Mouse (Mus musculus) limb, embryonic 15.5 days (tissue): ENCODE data around the gene Borcs6. TPM values are rescaled to one million over a fixed set of nuclear protein-coding genes. Genes with fewer than 3 reads are reported as not detected.
A peak's percentile ranks its signal among the peaks of the same experiment; 100 is the strongest.

Experiments used
- ATAC-seq: fragments of 200-750 bp; cut with Nextera tagmentation; 2 replicates; pipeline ENCODE4 v1.8.0; 2017; ENCODE audit warnings: low read depth, moderate TSS enrichment; ENCODE audit not compliant: insufficient number of reproducible peaks, low FRiP score, low TSS enrichment
- H3K27ac ChIP-seq: fragments of 300-500 bp; sonication (generic); 2 replicates; pipeline ENCODE4 v1.5.1; 2015; ENCODE audit warnings: moderate library complexity, mild to moderate bottlenecking, inconsistent platforms
- H3K27me3 ChIP-seq: fragments of 300-500 bp; sonication (generic); 2 replicates; pipeline ENCODE4 v1.6.1; 2015; ENCODE audit warnings: inconsistent platforms
- H3K36me3 ChIP-seq: fragments of 300-500 bp; sonication (generic); 2 replicates; pipeline ENCODE4 v1.6.1; 2015; ENCODE audit warnings: inconsistent platforms
- H3K4me1 ChIP-seq: fragments of 300-500 bp; sonication (generic); 2 replicates; pipeline ENCODE4 v1.6.1; 2015; ENCODE audit warnings: inconsistent platforms
- H3K4me2 ChIP-seq: fragments of 300-500 bp; sonication (generic); 2 replicates; pipeline ENCODE4 v1.6.1; 2015; ENCODE audit warnings: mild to moderate bottlenecking, inconsistent platforms
- H3K4me3 ChIP-seq: fragments of 300-500 bp; sonication (generic); 2 replicates; pipeline ENCODE4 v1.5.1; 2015; ENCODE audit warnings: mild to moderate bottlenecking, inconsistent platforms
- H3K9ac ChIP-seq: fragments of 300-500 bp; sonication (generic); 2 replicates; pipeline ENCODE4 v1.6.1; 2015; ENCODE audit warnings: inconsistent platforms
- H3K9me3 ChIP-seq: fragments of 300-500 bp; sonication (generic); 2 replicates; pipeline ENCODE4 v1.6.1; 2016; ENCODE audit warnings: inconsistent platforms
- WGBS: fragments of 180-500 bp; shearing (Covaris S2); methylation state at CpG from one replicate; pipeline ENCODE4 v1.1.7; 2015; 5-methylcytosine and 5-hydroxymethylcytosine counted together
- polyA plus RNA-seq: library from polyadenylated mRNA; unstranded; fragments of >200 nt; fragmentation: Nextera tagmentation; extraction: Ambion mirVana; gene quantifications from 2 replicates; pipeline ENCODE4 v1.2.1, GENCODE M21; 2015

The Borcs6 gene
- polyA plus RNA-seq, 1 experiment from 2014 or later, result 13.7 TPM

DNA sequence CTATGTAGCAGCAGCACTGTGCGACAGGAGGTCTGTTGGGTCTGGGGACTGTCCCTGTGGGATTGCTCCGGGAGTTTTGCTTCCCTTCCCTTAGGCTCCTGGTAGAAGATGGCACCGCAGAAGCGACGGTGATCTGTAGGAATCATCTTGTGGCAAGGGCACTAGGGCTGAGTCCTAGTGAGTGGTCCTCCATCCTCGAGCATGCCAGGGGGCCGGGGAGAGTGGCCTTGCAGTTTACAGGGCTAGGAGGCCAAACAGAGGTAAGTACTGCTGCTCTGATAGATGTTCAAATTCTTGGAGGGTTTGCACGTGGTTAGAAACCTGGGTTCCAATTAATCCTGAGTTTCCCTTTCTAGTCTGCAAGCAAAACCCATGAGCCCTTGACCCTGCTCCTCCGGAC is 24.1 kb upstream of the Borcs6 start:
- Histone ChIP-seq H3K27me3 (no peaks in the 10 kb centered on the region), H3K4me1 (peaks cover 32% of the 10 kb centered on the region), H3K9ac (no peak overlapping the region), H3K9me3 (no peaks in the 10 kb centered on the region), H3K4me3 (peak overlapping the region; percentile 22; the same call in 1 of the 2 replicates), H3K27ac (peak overlapping the region; percentile 60; the same call in 1 of the 2 replicates), H3K36me3 (peaks cover 54% of the 10 kb centered on the region), H3K4me2 (0 out of 2 replicates have a peak overlapping the region, but pooled peaks have one; percentile 52)
- 84% methylated on average over 9 of the region's 9 CpGs for WGBS
- no peak for ATAC-seq

DNA sequence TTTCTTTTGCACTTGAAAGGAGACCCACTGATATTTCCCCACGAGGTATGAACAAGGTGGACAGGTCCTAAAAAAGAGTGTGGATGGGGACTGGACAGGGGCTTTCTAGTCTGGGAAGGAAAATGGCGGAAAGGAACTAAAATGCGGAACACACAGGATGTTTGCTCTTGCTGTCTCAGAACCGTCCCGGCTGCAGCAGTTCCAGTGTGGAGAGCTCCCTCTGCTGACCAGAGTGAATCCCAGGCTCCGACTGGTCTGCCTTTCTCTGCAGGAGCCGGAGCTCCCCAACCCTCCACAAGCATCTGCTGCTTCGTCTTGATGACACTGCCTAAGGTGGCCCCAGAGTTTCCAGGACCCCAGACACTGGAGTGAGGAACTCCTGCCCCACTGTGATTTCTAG is 23.7 kb upstream of the Borcs6 start:
- 5% methylated on average over 8 of the region's 8 CpGs for WGBS
- Histone ChIP-seq H3K4me2 (peak overlapping the region; percentile 52), H3K4me1 (peaks cover 32% of the 10 kb centered on the region), H3K36me3 (peaks cover 49% of the 10 kb centered on the region), H3K9ac (no peak overlapping the region), H3K27me3 (no peaks in the 10 kb centered on the region), H3K9me3 (no peaks in the 10 kb centered on the region), H3K4me3 (peak overlapping the region; percentile 22; the same call in 1 of the 2 replicates), H3K27ac (peak overlapping the region; percentile 60; the same call in 1 of the 2 replicates)
- ATAC-seq, result no peak

DNA sequence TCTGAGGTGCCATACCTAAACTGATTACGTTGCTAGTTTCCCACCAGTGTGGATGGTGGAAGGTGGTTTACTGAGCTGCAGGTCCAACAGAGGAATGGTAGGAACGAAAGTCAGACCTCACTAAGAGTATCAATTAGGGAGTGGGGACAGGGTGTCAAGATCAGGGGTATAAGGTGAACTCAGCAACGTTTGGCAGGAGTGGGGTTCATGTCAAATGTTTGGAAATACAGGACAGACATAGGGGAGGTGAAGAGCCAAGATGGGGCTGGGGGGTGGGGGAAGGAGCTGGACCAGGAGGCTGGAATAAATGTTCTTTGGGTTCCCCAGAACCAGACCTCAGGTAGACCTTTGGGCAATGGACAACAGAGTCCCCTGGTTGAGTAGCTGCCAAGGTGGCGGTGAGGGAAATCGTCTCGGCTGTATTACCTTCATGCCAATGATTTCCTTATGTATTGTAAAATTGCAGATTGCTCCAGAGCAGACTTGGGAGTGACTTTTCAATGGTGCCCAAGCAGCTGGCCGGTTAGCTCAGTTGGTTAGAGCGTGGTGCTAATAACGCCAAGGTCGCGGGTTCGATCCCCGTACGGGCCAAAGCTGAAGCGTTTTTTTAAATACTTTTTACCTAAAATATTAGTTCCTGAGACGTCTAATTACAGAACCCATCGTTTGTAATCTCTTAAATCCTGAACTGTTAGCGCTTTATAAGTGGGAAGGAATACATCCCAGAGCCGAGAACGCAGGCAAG is 22.9 kb upstream of the Borcs6 start:
- H3K9ac ChIP-seq, result peak overlapping the region; percentile 52
- no peaks in the 10 kb centered on the region for H3K9me3 ChIP-seq
- peak overlapping the region; percentile 52 for H3K4me2 ChIP-seq
- no peak for ATAC-seq
- peaks cover 32% of the 10 kb centered on the region for H3K4me1 ChIP-seq
- WGBS, result 8% methylated on average over 20 of the region's 20 CpGs
- H3K4me3 ChIP-seq, result peak overlapping the region; percentile 70
- H3K27me3 ChIP-seq, result no peaks in the 10 kb centered on the region
- H3K36me3 ChIP-seq, result peaks cover 41% of the 10 kb centered on the region
- peak overlapping the region; percentile 90 for H3K27ac ChIP-seq

DNA sequence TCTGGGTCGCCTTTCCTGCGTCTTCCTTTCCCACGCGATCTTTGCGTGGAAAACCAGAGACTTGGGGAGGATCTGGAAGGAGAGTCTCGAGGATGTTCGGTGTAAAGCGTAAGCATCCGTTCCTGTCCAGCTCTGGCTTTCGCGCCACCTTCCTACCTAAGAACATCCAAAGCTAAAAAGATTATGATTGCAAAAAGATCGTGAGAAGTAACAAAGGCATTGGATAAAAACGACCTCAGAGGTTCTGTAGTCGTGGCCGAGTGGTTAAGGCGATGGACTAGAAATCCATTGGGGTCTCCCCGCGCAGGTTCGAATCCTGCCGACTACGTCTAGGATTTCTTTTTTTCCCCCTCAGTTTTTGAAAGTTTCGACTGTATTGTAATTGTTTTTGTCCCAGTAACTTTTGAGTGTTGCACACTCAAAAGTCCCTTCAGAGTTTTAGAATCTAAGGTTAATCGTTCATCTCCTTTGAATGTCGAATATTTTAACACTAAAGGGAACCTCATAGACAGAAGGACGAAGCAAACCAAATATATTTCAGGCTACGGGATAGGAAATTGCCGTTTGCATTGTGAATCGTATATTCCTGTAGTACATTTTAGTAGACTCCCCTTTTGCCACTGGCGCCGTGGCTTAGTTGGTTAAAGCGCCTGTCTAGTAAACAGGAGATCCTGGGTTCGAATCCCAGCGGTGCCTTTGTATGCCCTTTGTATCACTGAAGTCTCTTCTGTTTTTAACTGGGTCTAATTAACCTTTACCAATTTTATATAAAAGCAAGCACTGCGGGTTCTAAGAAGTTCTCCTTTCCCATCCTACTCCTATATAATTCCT is 22.1 kb upstream of the Borcs6 start:
- peak; percentile 30; the same call in 1 of the 2 replicates for ATAC-seq
- Histone ChIP-seq H3K27ac (peak overlapping the region; percentile 90), H3K4me2 (peak overlapping the region; percentile 52), H3K9me3 (no peaks in the 10 kb centered on the region), H3K4me3 (peak overlapping the region; percentile 70), H3K27me3 (no peaks in the 10 kb centered on the region), H3K4me1 (peaks cover 32% of the 10 kb centered on the region), H3K36me3 (peaks cover 35% of the 10 kb centered on the region), H3K9ac (peak overlapping the region; percentile 52)
- under 1% methylated on average over 34 of the region's 34 CpGs for WGBS

DNA sequence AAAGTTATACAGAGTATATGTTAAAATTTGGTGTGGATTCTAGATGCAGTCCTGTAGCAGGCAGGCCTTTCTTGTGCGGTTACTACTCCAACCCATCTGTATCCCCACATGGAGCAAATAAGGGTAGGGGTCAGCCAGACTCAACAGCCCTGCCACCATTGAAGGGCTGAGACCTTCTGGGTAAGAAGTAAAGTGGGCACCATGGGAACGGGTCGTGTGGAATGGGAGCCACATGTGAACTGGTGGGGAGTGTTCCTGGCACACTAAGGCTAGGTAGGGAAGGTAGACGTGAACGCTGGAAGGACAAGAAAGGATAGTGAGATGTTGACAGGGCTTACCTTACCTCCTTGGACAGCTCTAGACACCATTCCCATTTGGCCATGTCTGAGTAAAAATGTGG is 21.3 kb upstream of the Borcs6 start:
- Histone ChIP-seq H3K9me3 (no peaks in the 10 kb centered on the region), H3K9ac (no peak overlapping the region), H3K4me3 (peak overlapping the region; percentile 70; the same call in 1 of the 2 replicates), H3K27me3 (no peaks in the 10 kb centered on the region), H3K36me3 (peaks cover 28% of the 10 kb centered on the region), H3K27ac (0 out of 2 replicates have a peak overlapping the region, but pooled peaks have one; percentile 90), H3K4me2 (peak overlapping the region; percentile 7; the same call in 1 of the 2 replicates), H3K4me1 (peaks cover 32% of the 10 kb centered on the region)
- ATAC-seq, result no peak
- WGBS, result 75% methylated on average over 5 of the region's 5 CpGs

DNA sequence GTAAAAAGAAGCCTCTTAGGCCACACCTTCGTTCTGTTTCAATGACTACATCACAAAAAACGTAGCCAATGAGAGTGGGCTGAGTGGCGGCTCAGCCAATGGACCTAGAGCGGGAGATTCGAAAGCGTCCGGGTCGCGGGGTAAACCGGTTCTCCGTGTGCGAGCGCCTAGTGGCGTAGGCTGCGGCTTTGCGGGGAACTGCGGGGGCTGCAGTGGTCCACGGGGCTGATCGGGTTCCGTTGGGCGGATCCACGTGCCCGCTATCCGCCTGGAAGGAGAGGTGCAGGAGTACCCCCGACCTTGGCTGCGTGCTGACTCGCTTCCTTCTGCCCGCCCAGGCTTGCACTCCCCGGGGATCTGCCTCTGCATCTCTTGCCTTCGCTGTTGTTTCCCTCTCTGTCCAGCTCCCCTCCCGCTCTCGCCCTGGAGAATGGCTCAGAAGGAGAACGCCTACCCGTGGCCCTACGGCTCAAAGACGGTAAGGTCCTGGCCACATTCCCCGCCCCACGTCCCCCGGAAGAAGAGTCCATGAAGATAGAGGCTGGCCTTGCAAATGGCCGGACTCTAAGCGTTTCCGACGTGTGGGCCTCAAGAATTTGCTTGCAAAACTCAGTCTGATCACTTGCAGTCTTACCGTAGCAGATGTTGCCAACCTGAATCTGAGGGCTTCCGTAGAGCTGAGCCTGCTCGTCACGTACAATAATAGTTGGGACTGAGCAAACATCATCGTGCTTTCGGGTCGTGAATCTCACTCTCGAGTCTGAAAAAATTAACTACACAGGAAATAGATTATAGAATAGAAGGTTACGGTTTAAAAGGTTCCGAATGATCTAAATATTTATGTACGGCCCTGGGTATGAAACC is 13.8 kb upstream of the Borcs6 start, which contains the start of gene Aurkb:
TSS of gene Aurkb (plus strand) at position 117 of the 864 bp plus-strand sequence.
- WGBS, result under 1% methylated on average over 54 of the region's 54 CpGs
- peak within 1 kb of the TSS; percentile 93 for H3K4me2 ChIP-seq
- no peaks in the 10 kb centered on the region for H3K27me3 ChIP-seq
- peak within 1 kb of the TSS; percentile 49 for H3K9ac ChIP-seq
- H3K27ac ChIP-seq, result peak within 1 kb of the TSS; percentile 80
- peak; percentile 66 for ATAC-seq
- peaks cover 26% of the 10 kb centered on the region for H3K4me1 ChIP-seq
- H3K9me3 ChIP-seq, result no peaks in the 10 kb centered on the region
- H3K36me3 ChIP-seq, result peaks cover 24% of the 10 kb centered on the region
- peak within 1 kb of the TSS; percentile 79 for H3K4me3 ChIP-seq

DNA sequence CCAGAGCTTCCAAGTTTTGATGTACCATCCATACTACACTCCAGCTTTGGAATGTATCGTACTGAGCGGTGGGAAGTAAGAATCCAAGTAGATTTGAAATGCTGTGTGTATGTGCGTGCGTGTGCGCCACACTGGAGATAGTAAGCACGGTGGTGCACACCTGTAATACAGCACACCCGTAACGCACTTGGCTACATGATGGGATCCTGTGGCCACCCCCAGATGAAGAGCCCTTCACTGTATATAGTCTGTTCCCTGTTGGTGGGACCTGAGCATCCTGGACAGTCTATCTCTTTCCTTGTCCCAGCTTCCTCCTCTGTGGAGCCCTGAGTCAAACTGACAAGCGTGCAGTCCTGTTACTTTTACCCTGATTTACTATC is 13.1 kb upstream of the Borcs6 start:
- no peaks in the 10 kb centered on the region for H3K9me3 ChIP-seq
- peak overlapping the region; percentile 49; the same call in 1 of the 2 replicates for H3K9ac ChIP-seq
- peak overlapping the region; percentile 93 for H3K4me2 ChIP-seq
- peak overlapping the region; percentile 80; the same call in 1 of the 2 replicates for H3K27ac ChIP-seq
- WGBS, result 9% methylated on average over 9 of the region's 9 CpGs
- ATAC-seq, result no peak
- H3K4me1 ChIP-seq, result peaks cover 26% of the 10 kb centered on the region
- H3K27me3 ChIP-seq, result no peaks in the 10 kb centered on the region
- peaks cover 28% of the 10 kb centered on the region for H3K36me3 ChIP-seq
- peak overlapping the region; percentile 79 for H3K4me3 ChIP-seq

DNA sequence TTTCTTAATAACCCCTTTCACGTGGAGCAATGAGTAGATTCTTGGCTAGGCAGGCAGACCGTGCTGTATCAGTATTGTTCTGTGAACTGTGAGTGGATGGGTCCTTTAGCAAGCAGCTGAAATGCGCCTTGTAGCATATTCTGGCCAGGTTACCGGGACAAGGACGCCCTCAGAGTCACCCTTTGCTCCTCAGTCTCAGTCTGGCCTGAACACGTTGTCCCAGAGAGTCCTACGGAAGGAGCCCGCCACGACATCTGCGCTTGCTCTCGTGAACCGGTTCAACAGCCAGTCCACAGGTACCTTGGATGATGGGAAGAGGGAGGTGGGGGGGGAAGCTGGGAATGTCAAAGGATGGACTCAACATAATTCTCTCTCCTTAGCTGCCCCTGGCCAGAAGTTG is 11.9 kb upstream of the Borcs6 start:
- no peak for ATAC-seq
- H3K4me1 ChIP-seq, result peaks cover 26% of the 10 kb centered on the region
- H3K4me3 ChIP-seq, result no peak overlapping the region
- WGBS, result 87% methylated on average over 12 of the region's 12 CpGs
- H3K9ac ChIP-seq, result no peak overlapping the region
- H3K36me3 ChIP-seq, result peaks cover 28% of the 10 kb centered on the region
- no peaks in the 10 kb centered on the region for H3K9me3 ChIP-seq
- no peak overlapping the region for H3K27ac ChIP-seq
- peak overlapping the region; percentile 93 for H3K4me2 ChIP-seq
- H3K27me3 ChIP-seq, result no peaks in the 10 kb centered on the region

DNA sequence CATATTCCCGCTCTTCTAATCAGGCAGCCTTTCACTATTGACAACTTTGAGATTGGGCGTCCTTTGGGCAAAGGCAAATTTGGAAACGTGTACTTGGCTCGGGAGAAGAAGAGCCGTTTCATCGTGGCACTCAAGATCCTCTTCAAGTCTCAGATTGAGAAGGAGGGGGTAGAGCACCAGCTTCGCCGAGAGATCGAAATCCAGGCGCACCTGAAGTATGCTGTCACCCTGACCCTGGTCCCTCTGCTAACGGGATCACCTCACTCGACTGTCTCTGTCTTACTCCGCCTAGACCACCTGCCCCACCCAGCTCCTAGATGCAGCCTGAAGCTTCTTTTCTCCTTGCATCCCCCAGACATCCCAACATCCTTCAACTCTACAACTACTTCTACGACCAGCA is 11.4 kb upstream of the Borcs6 start:
- no peaks in the 10 kb centered on the region for H3K27me3 ChIP-seq
- H3K27ac ChIP-seq, result no peak overlapping the region
- no peak overlapping the region for H3K4me3 ChIP-seq
- H3K4me2 ChIP-seq, result no peak overlapping the region
- H3K9me3 ChIP-seq, result no peaks in the 10 kb centered on the region
- H3K9ac ChIP-seq, result no peak overlapping the region; the same call in 1 of the 2 replicates
- H3K4me1 ChIP-seq, result peaks cover 26% of the 10 kb centered on the region
- ATAC-seq, result no peak
- peaks cover 28% of the 10 kb centered on the region for H3K36me3 ChIP-seq
- 91% methylated on average over 14 of the region's 14 CpGs for WGBS

DNA sequence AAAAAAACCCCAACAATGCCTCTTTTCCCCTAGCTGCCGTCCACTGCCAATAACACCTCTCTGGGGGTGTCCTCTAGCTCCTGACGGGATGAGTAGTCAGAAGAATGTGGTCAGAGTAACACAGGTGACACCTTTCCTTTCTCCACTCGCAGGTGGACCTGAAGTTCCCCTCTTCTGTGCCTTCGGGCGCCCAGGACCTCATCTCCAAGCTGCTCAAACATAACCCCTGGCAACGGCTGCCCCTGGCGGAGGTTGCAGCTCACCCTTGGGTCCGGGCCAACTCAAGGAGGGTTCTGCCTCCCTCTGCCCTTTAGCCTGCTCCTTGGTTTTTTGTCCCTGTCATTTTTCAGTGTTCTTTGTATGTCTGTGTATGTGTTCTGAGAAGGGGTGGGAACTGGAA is 8.8 kb upstream of the Borcs6 start:
- Histone ChIP-seq H3K4me2 (no peak overlapping the region), H3K4me3 (no peak overlapping the region), H3K9ac (no peak overlapping the region), H3K36me3 (peaks cover 34% of the 10 kb centered on the region), H3K27ac (no peak overlapping the region), H3K4me1 (peaks cover 24% of the 10 kb centered on the region), H3K27me3 (no peaks in the 10 kb centered on the region), H3K9me3 (no peaks in the 10 kb centered on the region)
- no peak for ATAC-seq
- 88% methylated on average over 8 of the region's 8 CpGs for WGBS

DNA sequence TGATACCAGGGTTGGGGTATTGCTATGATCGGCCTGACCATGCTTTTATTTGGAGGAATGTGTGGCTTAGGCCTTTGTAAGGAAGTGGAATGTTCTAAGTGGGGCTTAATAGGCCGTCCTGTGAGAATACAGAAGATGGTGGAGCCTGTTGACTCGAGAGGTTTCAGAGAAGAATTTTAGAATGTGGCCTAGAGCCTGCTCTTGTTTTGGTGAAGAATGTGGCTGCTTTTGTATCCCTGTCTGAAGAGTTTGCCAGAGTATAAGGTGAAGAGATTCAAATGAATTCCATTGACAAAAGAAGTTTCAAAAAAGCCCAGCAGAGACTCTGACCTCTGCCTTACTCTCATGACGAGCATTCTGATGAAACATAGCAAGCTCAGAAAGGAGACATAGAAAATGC is 7.7 kb upstream of the Borcs6 start:
- no peaks in the 10 kb centered on the region for H3K9me3 ChIP-seq
- H3K9ac ChIP-seq, result no peak overlapping the region
- no peak overlapping the region for H3K27ac ChIP-seq
- ATAC-seq, result no peak
- no peaks in the 10 kb centered on the region for H3K27me3 ChIP-seq
- peaks cover 34% of the 10 kb centered on the region for H3K36me3 ChIP-seq
- no peak overlapping the region for H3K4me3 ChIP-seq
- peaks cover 18% of the 10 kb centered on the region for H3K4me1 ChIP-seq
- WGBS, result 92% methylated on average over 4 of the region's 4 CpGs
- H3K4me2 ChIP-seq, result no peak overlapping the region
